Mouse (Mus musculus): ENCODE data around the gene Olfr700. TPM values are rescaled to one million over a fixed set of nuclear protein-coding genes. Genes with fewer than 3 reads are reported as not detected.

The Olfr700 gene
- polyA plus RNA-seq, 1 experiment from 2014 or later: not detected

Other genes starting within 250 kb of the Olfr700 start
- gene Olfr693, start 128.2 kb downstream of the Olfr700 start, polyA plus RNA-seq (2015; fragmentation: Nextera tagmentation; extraction: Ambion mirVana): not detected in 2 replicates
- not detected in 2 replicates for gene Olfr694, start 117.0 kb downstream of the Olfr700 start, polyA plus RNA-seq (2015; fragmentation: Nextera tagmentation; extraction: Ambion mirVana)
- gene Olfr695, start 92.4 kb downstream of the Olfr700 start, polyA plus RNA-seq (2015; fragmentation: Nextera tagmentation; extraction: Ambion mirVana): not detected in 2 replicates
- not detected in 2 replicates for gene Olfr697, start 66.4 kb downstream of the Olfr700 start, polyA plus RNA-seq (2015; fragmentation: Nextera tagmentation; extraction: Ambion mirVana)
- gene Olfr698, start 53.4 kb downstream of the Olfr700 start, polyA plus RNA-seq (2015; fragmentation: Nextera tagmentation; extraction: Ambion mirVana): not detected in 2 replicates
- gene Olfr699, start 15.6 kb downstream of the Olfr700 start, polyA plus RNA-seq (2015; fragmentation: Nextera tagmentation; extraction: Ambion mirVana): not detected in 2 replicates
- not detected in 2 replicates for gene Olfr701, start 5.3 kb upstream of the Olfr700 start, polyA plus RNA-seq (2015; fragmentation: Nextera tagmentation; extraction: Ambion mirVana)
- not detected in 2 replicates for gene Olfr702, start 25.1 kb upstream of the Olfr700 start, polyA plus RNA-seq (2015; fragmentation: Nextera tagmentation; extraction: Ambion mirVana)
- not detected in 2 replicates for gene Olfr703, start 34.5 kb upstream of the Olfr700 start, polyA plus RNA-seq (2015; fragmentation: Nextera tagmentation; extraction: Ambion mirVana)
- not detected in 2 replicates for gene Olfr704, start 54.4 kb upstream of the Olfr700 start, polyA plus RNA-seq (2015; fragmentation: Nextera tagmentation; extraction: Ambion mirVana)
- not detected in 2 replicates for gene Olfr705, start 68.1 kb upstream of the Olfr700 start, polyA plus RNA-seq (2015; fragmentation: Nextera tagmentation; extraction: Ambion mirVana)
- not detected in 2 replicates for gene Olfr706, start 79.3 kb upstream of the Olfr700 start, polyA plus RNA-seq (2015; fragmentation: Nextera tagmentation; extraction: Ambion mirVana)
- gene Olfr707, start 92.4 kb upstream of the Olfr700 start, polyA plus RNA-seq (2015; fragmentation: Nextera tagmentation; extraction: Ambion mirVana): not detected in 2 replicates
- not detected in 2 replicates for gene Olfr1532-ps1, start 99.2 kb upstream of the Olfr700 start, polyA plus RNA-seq (2015; fragmentation: Nextera tagmentation; extraction: Ambion mirVana)
- not detected in 2 replicates for gene Olfr709-ps1, start 123.4 kb upstream of the Olfr700 start, polyA plus RNA-seq (2015; fragmentation: Nextera tagmentation; extraction: Ambion mirVana)
- gene Olfr710, start 139.5 kb upstream of the Olfr700 start, polyA plus RNA-seq (2015; fragmentation: Nextera tagmentation; extraction: Ambion mirVana): not detected in 2 replicates
- not detected in 2 replicates for gene Olfr6, start 155.1 kb upstream of the Olfr700 start, polyA plus RNA-seq (2015; fragmentation: Nextera tagmentation; extraction: Ambion mirVana)
- not detected in 2 replicates for gene Olfr711, start 166.6 kb upstream of the Olfr700 start, polyA plus RNA-seq (2015; fragmentation: Nextera tagmentation; extraction: Ambion mirVana)
- not detected in 2 replicates for gene Olfr2, start 197.2 kb upstream of the Olfr700 start, polyA plus RNA-seq (2015; fragmentation: Nextera tagmentation; extraction: Ambion mirVana)
- gene Olfr713, start 222.3 kb upstream of the Olfr700 start, polyA plus RNA-seq (2015; fragmentation: Nextera tagmentation; extraction: Ambion mirVana): not detected in 2 replicates

Measured in intestine, embryonic 16.5 days (tissue).